In genomic region chr12:5188899-5189298, GRCm38 (mm10) we compare ENCODE assay signal across 14 mouse cellular contexts.
DNase-seq lines count a peak whose midpoint lies in the region; ATAC-seq lines count a peak whose summit lies in the region.
"Had no signal": no experiment of that assay in that cellular context is flagged by ENCODE, and none has a peak within 500 bp of the region (broad histone marks: within the 10 kb centered on the region; RNA-seq: fewer than 3 reads in every experiment).

No protein-coding gene starts in this region.

- H3K27me3 ChIP-seq in heart, embryonic 10.5 days (ENCODE audit: insufficient read depth, poor library complexity, severe bottlenecking): no peaks in the 10 kb centered on the region
- H3K27me3 ChIP-seq in hindbrain, embryonic 12.5 days: peaks cover 4% of the 10 kb centered on the region; the same call in 1 of the 2 replicates
- no peaks in the 10 kb centered on the region for H3K27me3 ChIP-seq in midbrain, embryonic 14.5 days (ENCODE audit: control insufficient read depth, insufficient read depth, low read length)

- H3K36me3 ChIP-seq in heart, embryonic 10.5 days: no peaks in the 10 kb centered on the region
- H3K36me3 ChIP-seq in hindbrain, embryonic 12.5 days: no peaks in the 10 kb centered on the region
- H3K36me3 ChIP-seq in midbrain, embryonic 14.5 days (ENCODE audit: control insufficient read depth, insufficient read depth, low read length): no peaks in the 10 kb centered on the region

- H3K9ac ChIP-seq in hindbrain, embryonic 12.5 days: no peak overlapping the region; the same call in 1 of the 2 replicates
- H3K9ac ChIP-seq in midbrain, embryonic 14.5 days (replicated peaks; ENCODE audit: low read length): no peak overlapping the region

- no peak overlapping the region for H3K4me3 ChIP-seq in heart, embryonic 10.5 days
- H3K4me3 ChIP-seq in brown adipose tissue, adult 24 weeks (ENCODE audit: insufficient read depth, low read depth, low read length): no peak overlapping the region
- no peak overlapping the region for H3K4me3 ChIP-seq in hindbrain, embryonic 12.5 days
- no peak overlapping the region for H3K4me3 ChIP-seq in midbrain, embryonic 14.5 days (replicated peaks; ENCODE audit: low read depth, low read length)
- H3K4me3 ChIP-seq: erythroblast, embryonic 14.5 days had no signal

- peaks cover 54% of the 10 kb centered on the region for H3K4me1 ChIP-seq in heart, embryonic 10.5 days
- peaks cover 13% of the 10 kb centered on the region for H3K4me1 ChIP-seq in brown adipose tissue, adult 24 weeks (ENCODE audit: control insufficient read depth, insufficient read depth, insufficient read length, low read length)
- H3K4me1 ChIP-seq in hindbrain, embryonic 12.5 days: peaks cover 52% of the 10 kb centered on the region
- H3K4me1 ChIP-seq in midbrain, embryonic 14.5 days (ENCODE audit: control insufficient read depth, insufficient read depth, low read length): peaks cover 44% of the 10 kb centered on the region

- ATAC-seq in hindbrain, embryonic 12.5 days (ENCODE audit: low FRiP score): peak; percentile 71
- peak; percentile 46 for ATAC-seq in midbrain, embryonic 14.5 days (ENCODE audit: low FRiP score, low TSS enrichment)
- ATAC-seq: intestine, embryonic 16.5 days had no signal

- no peak overlapping the region for H3K4me2 ChIP-seq in hindbrain, embryonic 12.5 days (replicated peaks)
- H3K4me2 ChIP-seq in midbrain, embryonic 14.5 days (ENCODE audit: low read length): no peak overlapping the region

- H3K27ac ChIP-seq in heart, embryonic 10.5 days: peak overlapping the region; percentile 80
- 0 out of 2 replicates have a peak overlapping the region, but pooled peaks have one; percentile 51 for H3K27ac ChIP-seq in brown adipose tissue, adult 24 weeks (replicated peaks; ENCODE audit: low read depth, low read length)
- peak overlapping the region; percentile 5; the same call in 1 of the 2 replicates for H3K27ac ChIP-seq in hindbrain, embryonic 12.5 days
- H3K27ac ChIP-seq in midbrain, embryonic 14.5 days (replicated peaks; ENCODE audit: low read depth, low read length): peak overlapping the region; percentile 14; the same call in 1 of the 2 replicates

- no peaks in the 10 kb centered on the region for H3K9me3 ChIP-seq in heart, embryonic 10.5 days
- no peaks in the 10 kb centered on the region for H3K9me3 ChIP-seq in hindbrain, embryonic 12.5 days (replicated peaks)
- no peaks in the 10 kb centered on the region for H3K9me3 ChIP-seq in midbrain, embryonic 14.5 days (ENCODE audit: control insufficient read depth, low read length)

- DNase-seq in heart, embryonic 10.5 days (ENCODE audit: low spot score): no peak
- no peak for DNase-seq in heart, adult 8-10 months (ENCODE audit: low spot score)
- DNase-seq in midbrain, embryonic 14.5 days: peak; percentile 53
- DNase-seq in kidney, adult 8-10 months: no peak
- DNase-seq in cerebellum, adult 11-12 months: no peak
- no peak for DNase-seq in cerebellum, postnatal 14 days
- DNase-seq: adrenal gland, postnatal 10 days; B cell, adult 2 months; cerebellum, adult 8-10 months; gastrocnemius, postnatal 36 days had no signal

- WGBS in heart, embryonic 10.5 days: 70% methylated on average over 7 of the region's 7 CpGs
- WGBS in hindbrain, embryonic 12.5 days: 27% methylated on average over 7 of the region's 7 CpGs
- WGBS in midbrain, embryonic 14.5 days: 18% methylated on average over 7 of the region's 7 CpGs

Comparison
In these comparisons a context has a peak if more than half of its experiments do, and no peak if none do; other contexts are left out.
1. H3K27ac ChIP-seq: peak in every context shown above with its lines; median percentile 80 in heart, embryonic 10.5 days; 51 in brown adipose tissue, adult 24 weeks; 14 in midbrain, embryonic 14.5 days; 5 in hindbrain, embryonic 12.5 days.